Mouse (Mus musculus) intestine, embryonic 14.5 days (tissue): ENCODE measurements around the gene Cope. TPM values are rescaled to one million over a fixed set of nuclear protein-coding genes. Genes with fewer than 3 reads are reported as not detected.

Source experiments
- ATAC-seq: fragments of 200-750 bp; cut with Nextera tagmentation; replicated peaks from 2 replicates; pipeline ENCODE4 v1.8.0; 2017; ENCODE audit warnings: low read depth, moderate number of reproducible peaks, moderate TSS enrichment, moderate library complexity; ENCODE audit not compliant: low FRiP score, low TSS enrichment
- DNase-seq: peaks from one replicate; pipeline ENCODE4 v3.0.0-alpha.2; 2018; ENCODE audit warnings: low spot score
- H3K27ac ChIP-seq: fragments of 300-500 bp; sonication (generic); 2 replicates; pipeline ENCODE4 v1.5.1; 2014; ENCODE audit warnings: low read depth, mild to moderate bottlenecking, control low read depth
- H3K27me3 ChIP-seq: fragments of 300-500 bp; sonication (generic); replicated peaks from 2 replicates; pipeline ENCODE4 v1.6.1; 2014; ENCODE audit warnings: low read length, control low read depth; ENCODE audit not compliant: control insufficient read depth, insufficient read depth
- H3K36me3 ChIP-seq: fragments of 300-500 bp; sonication (generic); 2 replicates; pipeline ENCODE4 v1.6.1; 2014; ENCODE audit warnings: low read length, control low read depth; ENCODE audit not compliant: control insufficient read depth, insufficient read depth
- H3K4me1 ChIP-seq: fragments of 300-500 bp; sonication (generic); replicated peaks from 2 replicates; pipeline ENCODE4 v1.6.1; 2014; ENCODE audit warnings: low read length, control low read depth, mixed read lengths; ENCODE audit not compliant: control insufficient read depth, insufficient read depth
- H3K4me2 ChIP-seq: fragments of 300-500 bp; sonication (generic); 2 replicates; pipeline ENCODE4 v1.6.1; 2014; ENCODE audit warnings: low read length
- H3K4me3 ChIP-seq: fragments of 300-500 bp; sonication (generic); 2 replicates; pipeline ENCODE4 v1.5.1; 2014; ENCODE audit warnings: low read depth, low read length, control low read depth, mixed read lengths
- H3K9ac ChIP-seq: fragments of 300-500 bp; sonication (generic); 2 replicates; pipeline ENCODE4 v1.6.1; 2014; ENCODE audit warnings: mild to moderate bottlenecking, low read length
- H3K9me3 ChIP-seq: fragments of 300-500 bp; sonication (generic); 2 replicates; pipeline ENCODE4 v1.6.1; 2016; ENCODE audit warnings: low read length, control low read depth; ENCODE audit not compliant: control insufficient read depth
- WGBS: fragments of 180-500 bp; shearing (Covaris S2); extraction: QIAGEN DNeasy Blood & Tissue Kit; methylation state at CpG from one replicate; pipeline ENCODE4 v1.1.7; 2014; 5-methylcytosine and 5-hydroxymethylcytosine counted together
- polyA plus RNA-seq: library from polyadenylated mRNA; unstranded; fragments of >200 nt; fragmentation: Nextera tagmentation; extraction: Ambion mirVana; gene quantifications from 2 replicates; pipeline ENCODE4 v1.2.1, GENCODE M21; 2014

Cope gene
- polyA plus RNA-seq, 1 experiment from 2014 or later: 336 TPM

- no peaks in the 10 kb centered on the region for H3K27me3 ChIP-seq
- H3K27ac ChIP-seq: no peak overlapping the region
- no peak overlapping the region for H3K4me2 ChIP-seq
- no peak overlapping the region for H3K4me3 ChIP-seq
- no peak overlapping the region for H3K9ac ChIP-seq
- no peaks in the 10 kb centered on the region for H3K36me3 ChIP-seq
- ATAC-seq (no peak), DNase-seq (no peak)
- no peaks in the 10 kb centered on the region for H3K4me1 ChIP-seq
- no peaks in the 10 kb centered on the region for H3K9me3 ChIP-seq
These were observed 28.0 kb upstream of the Cope start for GRCm38 (mm10) chr8:70274350-70274749.

- Histone ChIP-seq H3K4me2 (no peak overlapping the region), H3K4me1 (no peaks in the 10 kb centered on the region), H3K36me3 (no peaks in the 10 kb centered on the region), H3K9me3 (no peaks in the 10 kb centered on the region), H3K27me3 (no peaks in the 10 kb centered on the region), H3K27ac (no peak overlapping the region), H3K4me3 (no peak overlapping the region), H3K9ac (no peak overlapping the region)
- 81% methylated on average over 3 of the region's 3 CpGs for WGBS
- ATAC-seq (no peak), DNase-seq (no peak)
These were observed 25.8 kb upstream of the Cope start for GRCm38 (mm10) chr8:70276476-70276875.

GRCm38 (mm10) chr8:70278175-70278574 lies 24.1 kb upstream of the Cope start:
- Histone ChIP-seq H3K4me1 (peaks cover 5% of the 10 kb centered on the region), H3K4me2 (no peak overlapping the region), H3K27ac (no peak overlapping the region), H3K36me3 (no peaks in the 10 kb centered on the region), H3K9ac (no peak overlapping the region), H3K27me3 (no peaks in the 10 kb centered on the region), H3K4me3 (no peak overlapping the region), H3K9me3 (no peaks in the 10 kb centered on the region)
- DNase-seq: no peak
- WGBS: 65% methylated on average over 15 of the region's 15 CpGs
- ATAC-seq: no peak

GRCm38 (mm10) chr8:70279266-70279665 lies 23.1 kb upstream of the Cope start:
- ATAC-seq: no peak
- Histone ChIP-seq H3K27ac (no peak overlapping the region), H3K27me3 (no peaks in the 10 kb centered on the region), H3K4me1 (peaks cover 9% of the 10 kb centered on the region), H3K4me3 (no peak overlapping the region), H3K9me3 (no peaks in the 10 kb centered on the region), H3K4me2 (no peak overlapping the region), H3K36me3 (no peaks in the 10 kb centered on the region), H3K9ac (no peak overlapping the region)
- no peak for DNase-seq
- 65% methylated on average over 8 of the region's 8 CpGs for WGBS

GRCm38 (mm10) chr8:70281001-70281400 lies 21.3 kb upstream of the Cope start:
- DNase-seq (no peak), ATAC-seq (no peak)
- Histone ChIP-seq H3K4me3 (no peak overlapping the region), H3K27ac (no peak overlapping the region), H3K9me3 (no peaks in the 10 kb centered on the region), H3K9ac (no peak overlapping the region), H3K4me2 (no peak overlapping the region), H3K4me1 (peaks cover 12% of the 10 kb centered on the region), H3K36me3 (peaks cover 13% of the 10 kb centered on the region), H3K27me3 (no peaks in the 10 kb centered on the region)
- 30% methylated on average over 3 of the region's 3 CpGs for WGBS

- Histone ChIP-seq H3K4me3 (peak within 1 kb of the TSS; percentile 59), H3K9me3 (0 out of 2 replicates have a peak, but pooled peaks cover 4% of the 10 kb centered on the region), H3K4me2 (peak within 1 kb of the TSS; percentile 90), H3K9ac (peak within 1 kb of the TSS; percentile 84), H3K27me3 (no peaks in the 10 kb centered on the region), H3K27ac (peak within 1 kb of the TSS; percentile 77; the same call in 1 of the 2 replicates), H3K36me3 (peaks cover 30% of the 10 kb centered on the region), H3K4me1 (peaks cover 12% of the 10 kb centered on the region)
- ATAC-seq (peak; percentile 88), DNase-seq (peak; percentile 93)
- WGBS: 2% methylated on average over 34 of the region's 36 CpGs
These were observed 19.6 kb upstream of the Cope start, which contains the start of gene Homer3 for GRCm38 (mm10) chr8:70282603-70283135. TSS of gene Homer3 (plus strand) at chr8:70282827.

- ATAC-seq (peak; percentile 59), DNase-seq (peak; percentile 66)
- H3K9me3 ChIP-seq: 0 out of 2 replicates have a peak, but pooled peaks cover 4% of the 10 kb centered on the region
- peak overlapping the region; percentile 77; the same call in 1 of the 2 replicates for H3K27ac ChIP-seq
- H3K4me2 ChIP-seq: peak overlapping the region; percentile 90
- H3K36me3 ChIP-seq: peaks cover 36% of the 10 kb centered on the region
- 1% methylated on average over 55 of the region's 55 CpGs for WGBS
- H3K4me1 ChIP-seq: peaks cover 12% of the 10 kb centered on the region
- no peaks in the 10 kb centered on the region for H3K27me3 ChIP-seq
- H3K9ac ChIP-seq: peak overlapping the region; percentile 84
- H3K4me3 ChIP-seq: peak overlapping the region; percentile 59
These were observed 18.9 kb upstream of the Cope start for GRCm38 (mm10) chr8:70283136-70284077.

- peak overlapping the region; percentile 90 for H3K4me2 ChIP-seq
- H3K4me1 ChIP-seq: peaks cover 12% of the 10 kb centered on the region
- H3K36me3 ChIP-seq: peaks cover 40% of the 10 kb centered on the region
- no peak for DNase-seq
- H3K9me3 ChIP-seq: 0 out of 2 replicates have a peak, but pooled peaks cover 4% of the 10 kb centered on the region
- ATAC-seq: no peak
- H3K9ac ChIP-seq: no peak overlapping the region
- H3K27me3 ChIP-seq: no peaks in the 10 kb centered on the region
- no peak overlapping the region for H3K4me3 ChIP-seq
- H3K27ac ChIP-seq: no peak overlapping the region
- 80% methylated on average over 5 of the region's 5 CpGs for WGBS
These were observed 17.9 kb upstream of the Cope start for GRCm38 (mm10) chr8:70284421-70284820.
